Mouse (Mus musculus): ENCODE data around the gene Igfbp4. TPM values are rescaled to one million over a fixed set of nuclear protein-coding genes. Genes with fewer than 3 reads are reported as not detected.

Gene Igfbp4
- polyA plus RNA-seq, 1 experiment, result 274 TPM

- no peaks in the 10 kb centered on the region for H3K36me3 ChIP-seq (ENCODE audit: control insufficient read depth, insufficient read depth, low read length)
- DNase-seq (ENCODE audit: low read depth in 1 of 2, low spot score in 2 of 2), result no peak
- H3K4me1 ChIP-seq (ENCODE audit: control insufficient read depth, insufficient read depth, insufficient read length), result no peaks in the 10 kb centered on the region
- H3K27ac ChIP-seq (ENCODE audit: insufficient read depth, low read length), result no peak overlapping the region
- H3K27me3 ChIP-seq (ENCODE audit: control insufficient read depth, insufficient read depth, low read length), result no peaks in the 10 kb centered on the region
- TF ChIP-seq POLR2A (IDR thresholded peaks at IDR 0.05; ENCODE audit: low read depth, low read length) (no peak), CTCF (IDR thresholded peaks at IDR 0.05; ENCODE audit: extremely low read depth, insufficient read depth, insufficient read length, insufficient replicate concordance) (no peak)
- 86% methylated on average over 5 of the region's 5 CpGs for WGBS
- no peak overlapping the region for H3K4me3 ChIP-seq (ENCODE audit: extremely low read depth, insufficient read depth, insufficient read length)
These were observed 35.8 kb downstream of the Igfbp4 start for GRCm38 (mm10) chr11:99076744-99077319.

GRCm38 (mm10) chr11:99077869-99078268 lies 36.8 kb downstream of the Igfbp4 start:
- TF ChIP-seq POLR2A (IDR thresholded peaks at IDR 0.05; ENCODE audit: low read depth, low read length), result no peak
- no peak for TF ChIP-seq CTCF (IDR thresholded peaks at IDR 0.05; ENCODE audit: extremely low read depth, insufficient read depth, insufficient read length, insufficient replicate concordance)
- H3K27ac ChIP-seq (ENCODE audit: insufficient read depth, low read length), result no peak overlapping the region
- H3K27me3 ChIP-seq (ENCODE audit: control insufficient read depth, insufficient read depth, low read length), result no peaks in the 10 kb centered on the region
- no peak overlapping the region for H3K4me3 ChIP-seq (ENCODE audit: extremely low read depth, insufficient read depth, insufficient read length)
- H3K4me1 ChIP-seq (ENCODE audit: control insufficient read depth, insufficient read depth, insufficient read length), result no peaks in the 10 kb centered on the region
- no peaks in the 10 kb centered on the region for H3K36me3 ChIP-seq (ENCODE audit: control insufficient read depth, insufficient read depth, low read length)
- WGBS, result 89% methylated on average over 8 of the region's 8 CpGs
- no peak for DNase-seq (ENCODE audit: low read depth in 1 of 2, low spot score in 2 of 2)

- Histone ChIP-seq H3K27me3 (ENCODE audit: control insufficient read depth, insufficient read depth, low read length) (no peaks in the 10 kb centered on the region), H3K4me3 (ENCODE audit: extremely low read depth, insufficient read depth, insufficient read length) (no peak overlapping the region), H3K27ac (ENCODE audit: insufficient read depth, low read length) (no peak overlapping the region), H3K36me3 (ENCODE audit: control insufficient read depth, insufficient read depth, low read length) (no peaks in the 10 kb centered on the region), H3K4me1 (ENCODE audit: control insufficient read depth, insufficient read depth, insufficient read length) (no peaks in the 10 kb centered on the region)
- TF ChIP-seq POLR2A (IDR thresholded peaks at IDR 0.05; ENCODE audit: low read depth, low read length) (no peak), CTCF (IDR thresholded peaks at IDR 0.05; ENCODE audit: extremely low read depth, insufficient read depth, insufficient read length, insufficient replicate concordance) (no peak)
- WGBS, result 83% methylated on average over 9 of the region's 9 CpGs
- DNase-seq (ENCODE audit: low read depth in 1 of 2, low spot score in 2 of 2), result no peak
These were observed 40.0 kb downstream of the Igfbp4 start for GRCm38 (mm10) chr11:99080902-99081543.

GRCm38 (mm10) chr11:99081566-99081965 lies 40.5 kb downstream of the Igfbp4 start:
- TF ChIP-seq POLR2A (IDR thresholded peaks at IDR 0.05; ENCODE audit: low read depth, low read length) (no peak), CTCF (IDR thresholded peaks at IDR 0.05; ENCODE audit: extremely low read depth, insufficient read depth, insufficient read length, insufficient replicate concordance) (no peak)
- H3K27ac ChIP-seq (ENCODE audit: insufficient read depth, low read length), result no peak overlapping the region
- DNase-seq (ENCODE audit: low read depth in 1 of 2, low spot score in 2 of 2), result no peak
- H3K4me3 ChIP-seq (ENCODE audit: extremely low read depth, insufficient read depth, insufficient read length), result no peak overlapping the region
- no peaks in the 10 kb centered on the region for H3K36me3 ChIP-seq (ENCODE audit: control insufficient read depth, insufficient read depth, low read length)
- WGBS, result 59% methylated on average over 3 of the region's 3 CpGs
- H3K27me3 ChIP-seq (ENCODE audit: control insufficient read depth, insufficient read depth, low read length), result no peaks in the 10 kb centered on the region
- no peaks in the 10 kb centered on the region for H3K4me1 ChIP-seq (ENCODE audit: control insufficient read depth, insufficient read depth, insufficient read length)

- no peak for DNase-seq (ENCODE audit: low read depth in 1 of 2, low spot score in 2 of 2)
- WGBS, result 67% methylated on average over 8 of the region's 8 CpGs
- no peak overlapping the region for H3K4me3 ChIP-seq (ENCODE audit: extremely low read depth, insufficient read depth, insufficient read length)
- TF ChIP-seq CTCF (IDR thresholded peaks at IDR 0.05; ENCODE audit: extremely low read depth, insufficient read depth, insufficient read length, insufficient replicate concordance) (no peak), POLR2A (IDR thresholded peaks at IDR 0.05; ENCODE audit: low read depth, low read length) (no peak)
- no peaks in the 10 kb centered on the region for H3K4me1 ChIP-seq (ENCODE audit: control insufficient read depth, insufficient read depth, insufficient read length)
- no peak overlapping the region for H3K27ac ChIP-seq (ENCODE audit: insufficient read depth, low read length)
- H3K27me3 ChIP-seq (ENCODE audit: control insufficient read depth, insufficient read depth, low read length), result no peaks in the 10 kb centered on the region
- H3K36me3 ChIP-seq (ENCODE audit: control insufficient read depth, insufficient read depth, low read length), result no peaks in the 10 kb centered on the region
These were observed 41.1 kb downstream of the Igfbp4 start for GRCm38 (mm10) chr11:99082098-99082497.

- Histone ChIP-seq H3K27ac (ENCODE audit: insufficient read depth, low read length) (no peak overlapping the region), H3K4me3 (ENCODE audit: extremely low read depth, insufficient read depth, insufficient read length) (no peak overlapping the region), H3K4me1 (ENCODE audit: control insufficient read depth, insufficient read depth, insufficient read length) (no peaks in the 10 kb centered on the region), H3K27me3 (ENCODE audit: control insufficient read depth, insufficient read depth, low read length) (no peaks in the 10 kb centered on the region), H3K36me3 (ENCODE audit: control insufficient read depth, insufficient read depth, low read length) (no peaks in the 10 kb centered on the region)
- TF ChIP-seq CTCF (IDR thresholded peaks at IDR 0.05; ENCODE audit: extremely low read depth, insufficient read depth, insufficient read length, insufficient replicate concordance), result no peak
- TF ChIP-seq POLR2A (IDR thresholded peaks at IDR 0.05; ENCODE audit: low read depth, low read length), result no peak
- DNase-seq (ENCODE audit: low read depth in 1 of 2, low spot score in 2 of 2), result no peak
- 93% methylated on average over 8 of the region's 8 CpGs for WGBS
These were observed 42.5 kb downstream of the Igfbp4 start for GRCm38 (mm10) chr11:99083516-99083915.

- H3K27me3 ChIP-seq (ENCODE audit: control insufficient read depth, insufficient read depth, low read length), result no peaks in the 10 kb centered on the region
- no peak for DNase-seq (ENCODE audit: low read depth in 1 of 2, low spot score in 2 of 2)
- no peak for TF ChIP-seq POLR2A (IDR thresholded peaks at IDR 0.05; ENCODE audit: low read depth, low read length)
- TF ChIP-seq CTCF (IDR thresholded peaks at IDR 0.05; ENCODE audit: extremely low read depth, insufficient read depth, insufficient read length, insufficient replicate concordance), result no peak
- H3K4me1 ChIP-seq (ENCODE audit: control insufficient read depth, insufficient read depth, insufficient read length), result no peaks in the 10 kb centered on the region
- no peak overlapping the region for H3K27ac ChIP-seq (ENCODE audit: insufficient read depth, low read length)
- no peak overlapping the region for H3K4me3 ChIP-seq (ENCODE audit: extremely low read depth, insufficient read depth, insufficient read length)
- WGBS, result 89% methylated on average over 9 of the region's 9 CpGs
- no peaks in the 10 kb centered on the region for H3K36me3 ChIP-seq (ENCODE audit: control insufficient read depth, insufficient read depth, low read length)
These were observed 43.3 kb downstream of the Igfbp4 start for GRCm38 (mm10) chr11:99084366-99084765.
